Mouse (Mus musculus): Measurements from ENCODE around the gene Scamp4. TPM values are rescaled to one million over a fixed set of nuclear protein-coding genes. Genes with fewer than 3 reads are reported as not detected.
A peak's percentile ranks its signal among the peaks of the same experiment; 100 is the strongest.

The Scamp4 gene
- total RNA-seq, 2 experiments from 2014 or later = 18.3 to 22.0 TPM

DNA sequence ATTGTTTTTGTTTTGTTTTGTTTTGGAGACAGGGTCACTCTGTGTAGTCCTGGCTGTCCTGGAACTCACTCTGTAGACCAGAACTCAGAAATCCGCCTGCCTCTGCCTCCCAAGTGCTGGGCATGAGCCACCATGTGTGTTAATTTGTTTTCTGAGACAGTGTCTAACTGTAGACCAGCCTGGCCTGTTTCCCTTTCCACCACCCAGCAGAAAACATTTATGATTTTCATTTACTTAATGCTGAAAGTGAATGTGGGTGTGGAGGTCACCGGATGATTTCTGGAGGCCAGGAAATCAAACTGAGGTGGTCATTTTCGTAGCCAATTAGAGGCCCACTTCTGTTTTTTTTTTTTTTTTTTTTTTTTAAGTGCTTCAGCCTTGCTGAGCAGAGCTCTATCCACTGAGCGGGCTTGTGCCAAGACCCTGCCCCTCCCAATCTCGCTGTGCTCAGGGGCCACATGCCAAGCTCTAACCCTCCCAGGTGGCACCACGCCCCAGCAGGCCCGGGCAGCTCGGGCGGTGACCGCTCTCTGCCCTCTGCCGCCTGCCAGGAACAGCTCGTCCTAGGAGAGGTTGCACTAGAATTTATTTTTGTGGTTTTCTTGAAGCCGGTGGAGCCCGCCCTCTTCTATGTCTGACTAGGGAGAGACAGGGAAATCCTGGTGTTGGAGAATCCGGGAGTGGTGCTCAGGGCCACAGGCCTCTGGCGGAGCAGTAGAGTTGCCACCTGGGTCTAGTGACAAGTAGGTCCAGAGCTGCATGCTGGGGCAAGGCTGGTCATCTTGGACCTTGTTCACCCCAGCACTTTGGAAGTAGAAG is 61.7 kb downstream of the Scamp4 start:
- intact Hi-C loops (cut with DNase I; ENCODE audit: low total_unique reads) = no loop called here
- peak; percentile 93 for DNase-seq

DNA sequence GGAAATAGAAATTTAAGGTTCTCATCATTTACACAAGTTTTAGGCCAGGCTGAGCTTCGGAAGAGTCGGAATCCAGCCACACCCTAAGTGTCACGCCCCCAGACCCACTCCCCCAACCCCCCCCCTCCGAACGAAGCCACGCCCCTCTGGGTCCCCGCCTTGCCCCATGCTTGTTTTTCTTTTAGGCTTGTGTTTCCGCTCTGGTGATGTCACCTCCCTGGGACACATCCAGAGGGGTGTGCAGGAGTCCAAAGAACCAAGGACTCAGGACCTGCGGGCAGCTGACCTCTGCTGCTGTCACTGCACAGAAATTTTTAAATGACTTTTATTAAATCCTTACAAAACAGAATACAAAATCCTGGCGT is 62.3 kb downstream of the Scamp4 start:
- DNase-seq = peak; percentile 87
- intact Hi-C loops (cut with DNase I; ENCODE audit: low total_unique reads) = no loop called here

Small RNAs within 50 kb of the gene (microRNA-seq; reads per million reads assigned to microRNA genes)
- gene Mir6912 = 0 reads per million in 2 experiments

Other genes starting within 250 kb of the Scamp4 start
- gene Plk5, start 246.4 kb upstream of the Scamp4 start, total RNA-seq (2021) = under 1 TPM; 0.12 to 0.13 TPM
- gene Mex3d, start 215.2 kb upstream of the Scamp4 start, total RNA-seq (2021) = 1 to 10 TPM; 5.2 to 6.0 TPM
- gene Mbd3, start 203.3 kb upstream of the Scamp4 start, total RNA-seq (2021) = 100 to 1,000 TPM in 1 of 2 experiments, 10 to 100 TPM in 1; 81.0 to 102 TPM
- gene Uqcr11, start 196.0 kb upstream of the Scamp4 start, total RNA-seq (2021) = 100 to 1,000 TPM; 793 to 884 TPM
- gene Tcf3, start 169.2 kb upstream of the Scamp4 start, total RNA-seq (2021) = 10 to 100 TPM; 18.1 to 24.6 TPM
- not detected for gene Onecut3, start 108.0 kb upstream of the Scamp4 start, total RNA-seq (2021)
- not detected for gene Atp8b3, start 63.7 kb upstream of the Scamp4 start, total RNA-seq (2021)
- 10 to 100 TPM in 1 of 2 experiments, 1 to 10 TPM in 1; 9.8 to 11.1 TPM for gene Rexo1, start 41.3 kb upstream of the Scamp4 start, total RNA-seq (2021)
- gene Klf16, start 25.6 kb upstream of the Scamp4 start, total RNA-seq (2021) = 1 to 10 TPM; 2.1 to 2.7 TPM
- gene Abhd17a, start 12.5 kb upstream of the Scamp4 start, total RNA-seq (2021) = 10 to 100 TPM; 55.8 to 57.1 TPM
- 1 to 10 TPM; 1.2 to 1.5 TPM for gene Adat3, start within 50 bp of the Scamp4 start, total RNA-seq (2021)
- under 1 TPM; 0.18 to 0.27 TPM for gene Gm49322, start 3.1 kb downstream of the Scamp4 start, total RNA-seq (2021)
- gene Csnk1g2, start 20.0 kb downstream of the Scamp4 start, total RNA-seq (2021) = 100 to 1,000 TPM in 1 of 2 experiments, 10 to 100 TPM in 1; 94.3 to 105 TPM
- 10 to 100 TPM; 30.1 to 34.4 TPM for gene Btbd2, start 54.2 kb downstream of the Scamp4 start, total RNA-seq (2021)
- 100 to 1,000 TPM; 167 to 186 TPM for gene Mknk2, start 75.2 kb downstream of the Scamp4 start, total RNA-seq (2021)
- gene Mob3a, start 99.1 kb downstream of the Scamp4 start, total RNA-seq (2021) = 1 to 10 TPM; 5.5 to 7.4 TPM
- gene Izumo4, start 99.3 kb downstream of the Scamp4 start, total RNA-seq (2021) = 1 to 10 TPM; 3.2 to 3.5 TPM
- gene Ap3d1, start 139.4 kb downstream of the Scamp4 start, total RNA-seq (2021) = 10 to 100 TPM; 23.7 to 25.2 TPM
- gene Dot1l, start 152.3 kb downstream of the Scamp4 start, total RNA-seq (2021) = 10 to 100 TPM; 25.5 to 26.1 TPM
- 10 to 100 TPM; 23.6 to 30.0 TPM for gene Sf3a2, start 195.3 kb downstream of the Scamp4 start, total RNA-seq (2021)
- 10 to 100 TPM; 21.4 to 23.1 TPM for gene Plekhj1, start 195.8 kb downstream of the Scamp4 start, total RNA-seq (2021)
- under 1 TPM in 1 of 2 experiments, not detected in 1; 0.25 TPM for gene Amh, start 202.4 kb downstream of the Scamp4 start, total RNA-seq (2021)
- gene Jsrp1, start 210.6 kb downstream of the Scamp4 start, total RNA-seq (2021) = 100 to 1,000 TPM; 345 to 379 TPM
- 100 to 1,000 TPM; 787 to 812 TPM for gene Oaz1, start 223.8 kb downstream of the Scamp4 start, total RNA-seq (2021)
- gene Lingo3, start 241.2 kb downstream of the Scamp4 start, total RNA-seq (2021) = 10 to 100 TPM; 11.3 to 24.5 TPM